Mouse (Mus musculus): ENCODE data around the gene Nudt14.

Nudt14 gene

DNA sequence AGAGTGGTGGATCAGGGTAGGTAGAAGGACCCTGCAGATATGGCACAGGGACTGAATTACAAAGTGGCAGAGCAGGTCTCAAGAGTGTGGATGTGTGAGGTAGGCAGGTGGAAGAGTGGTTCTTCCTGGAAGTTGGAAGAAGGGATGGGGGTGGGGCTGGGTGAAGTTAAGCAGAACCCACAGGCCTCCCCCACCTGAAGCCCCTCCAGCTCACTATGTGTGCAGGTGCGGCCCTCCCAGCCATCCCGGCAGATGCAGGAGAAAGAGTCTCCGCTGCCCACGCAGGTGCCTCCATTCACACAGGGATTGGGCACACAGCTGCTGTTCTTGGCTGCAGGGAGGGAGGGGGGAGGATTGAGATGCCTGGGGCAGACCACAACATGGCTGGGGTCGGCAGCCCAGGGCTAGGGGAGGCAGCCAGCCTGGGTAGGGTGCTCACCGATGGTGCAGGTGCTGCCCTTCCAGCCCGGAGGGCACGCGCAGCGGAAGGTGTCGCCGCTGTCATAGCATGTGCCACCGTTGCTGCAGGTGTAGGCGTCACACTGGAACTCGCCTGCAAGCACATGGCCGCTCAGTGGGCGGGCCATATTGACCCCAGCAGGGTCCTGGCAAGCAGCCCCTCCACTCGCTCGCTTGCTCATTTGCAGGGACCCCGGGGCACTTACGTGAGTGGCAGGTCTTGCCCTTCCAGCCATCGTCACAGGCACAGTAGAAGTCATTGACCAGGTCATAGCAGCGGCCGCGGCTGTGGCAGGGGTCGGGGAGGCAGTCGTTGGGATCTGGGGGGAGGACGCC lies 28.8 kb downstream of the Nudt14 start:
- peak; percentile 37 for DNase-seq

DNA sequence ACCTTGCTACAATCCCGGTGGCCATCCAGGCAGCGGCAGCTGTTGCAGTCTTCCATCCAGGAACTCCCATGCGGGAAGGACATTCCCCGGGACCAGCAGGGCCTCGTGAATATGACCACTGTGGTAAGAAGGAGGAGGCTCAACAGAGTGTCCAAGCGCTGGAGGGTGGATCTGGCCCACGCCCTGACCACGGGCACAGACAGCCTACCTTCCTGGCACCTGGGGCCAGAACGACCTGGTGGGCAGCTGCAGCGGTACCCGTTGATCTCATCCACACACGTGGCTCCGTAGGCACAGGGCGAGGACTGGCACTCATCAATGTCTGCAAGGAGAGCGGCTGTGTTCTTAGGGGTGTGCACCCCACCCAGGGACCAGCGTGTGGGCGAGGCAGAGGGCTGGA lies 30.2 kb downstream of the Nudt14 start:
- DNase-seq: no peak

DNA sequence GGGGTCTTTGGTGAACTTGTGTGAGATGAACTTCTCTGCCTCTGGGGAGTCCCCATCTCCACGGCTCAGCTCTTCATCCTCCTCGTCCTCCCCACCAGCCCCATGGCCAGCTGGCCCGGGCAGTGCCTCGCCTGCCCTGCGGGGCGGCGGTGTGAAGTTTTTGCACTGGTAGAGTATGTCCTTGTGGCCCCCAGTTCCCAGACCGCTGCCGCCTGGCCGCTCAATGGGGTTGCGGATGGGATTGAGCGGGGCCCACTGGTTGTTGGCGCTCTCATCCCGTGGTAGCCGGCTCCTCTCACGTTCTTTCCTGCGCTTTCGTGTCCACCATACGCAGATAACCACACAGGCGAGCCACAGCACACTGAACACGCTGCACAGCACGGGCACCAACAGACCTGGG lies 32.9 kb downstream of the Nudt14 start:
- DNase-seq: no peak

DNA sequence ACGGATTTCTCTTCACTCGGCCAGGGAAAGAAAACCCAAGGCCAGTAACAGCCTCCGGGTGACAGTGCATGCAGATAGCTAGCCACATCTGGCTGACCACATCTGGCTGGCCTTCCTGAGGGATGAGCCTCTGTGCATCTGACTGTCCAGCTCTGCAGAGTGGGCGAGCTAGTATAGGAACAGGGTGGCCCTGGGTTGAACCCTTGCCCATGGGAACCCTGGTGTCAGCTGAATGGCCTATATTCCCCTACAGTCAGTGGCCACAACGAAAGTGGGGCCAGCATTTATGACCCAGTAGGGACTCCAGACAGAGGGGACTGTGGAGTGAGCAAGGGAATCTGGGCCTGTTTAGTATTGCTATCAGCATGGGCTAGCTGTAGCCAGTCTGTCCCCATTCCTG lies 36.9 kb downstream of the Nudt14 start:
- no peak for DNase-seq

DNA sequence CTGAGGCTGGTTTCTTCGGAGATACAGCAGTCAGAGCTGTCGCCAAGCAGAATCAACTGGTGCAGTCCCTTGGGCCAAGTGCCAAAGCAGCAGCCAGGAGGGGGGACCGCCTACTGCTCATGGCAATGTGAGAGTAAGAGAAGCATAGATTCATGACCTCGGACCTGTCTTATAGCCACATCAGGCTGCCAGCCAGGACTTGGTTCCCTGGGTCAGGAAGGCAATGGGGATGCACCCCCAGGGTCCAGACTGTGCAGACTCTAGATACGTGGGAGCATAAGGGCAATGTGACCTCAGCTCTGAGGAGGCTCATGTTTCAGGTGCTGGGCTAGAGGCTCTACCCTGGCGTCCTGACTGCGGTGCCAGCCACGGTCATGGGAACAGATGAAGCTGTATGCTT lies 38.0 kb downstream of the Nudt14 start:
- no peak for DNase-seq

GRCm38 (mm10) chr12:112900641-112901040 lies 41.3 kb downstream of the Nudt14 start:
- no peak for DNase-seq

- no peak for DNase-seq
Measured at GRCm38 (mm10) chr12:112898960-112899359, 43.0 kb downstream of the Nudt14 start.

DNA sequence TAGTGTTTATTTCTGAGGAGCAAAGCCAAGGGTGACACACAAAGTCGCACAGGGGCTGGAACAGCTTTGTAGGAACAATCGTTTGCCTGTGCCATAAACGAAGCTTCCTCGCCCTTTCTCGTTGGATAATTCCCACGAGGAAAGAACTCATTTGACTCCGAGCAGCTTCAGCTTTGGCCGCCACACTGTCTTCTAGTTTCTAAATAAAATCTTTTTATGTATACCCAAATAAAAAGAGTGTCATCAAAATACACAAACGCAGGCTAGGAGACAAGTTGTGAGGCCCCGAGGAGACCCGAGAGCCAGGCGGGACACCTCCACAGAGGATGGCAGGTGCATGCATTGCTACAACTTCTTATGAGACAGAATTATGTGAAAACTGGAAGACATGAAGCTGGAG lies 43.6 kb downstream of the Nudt14 start:
- no peak for DNase-seq

DNA sequence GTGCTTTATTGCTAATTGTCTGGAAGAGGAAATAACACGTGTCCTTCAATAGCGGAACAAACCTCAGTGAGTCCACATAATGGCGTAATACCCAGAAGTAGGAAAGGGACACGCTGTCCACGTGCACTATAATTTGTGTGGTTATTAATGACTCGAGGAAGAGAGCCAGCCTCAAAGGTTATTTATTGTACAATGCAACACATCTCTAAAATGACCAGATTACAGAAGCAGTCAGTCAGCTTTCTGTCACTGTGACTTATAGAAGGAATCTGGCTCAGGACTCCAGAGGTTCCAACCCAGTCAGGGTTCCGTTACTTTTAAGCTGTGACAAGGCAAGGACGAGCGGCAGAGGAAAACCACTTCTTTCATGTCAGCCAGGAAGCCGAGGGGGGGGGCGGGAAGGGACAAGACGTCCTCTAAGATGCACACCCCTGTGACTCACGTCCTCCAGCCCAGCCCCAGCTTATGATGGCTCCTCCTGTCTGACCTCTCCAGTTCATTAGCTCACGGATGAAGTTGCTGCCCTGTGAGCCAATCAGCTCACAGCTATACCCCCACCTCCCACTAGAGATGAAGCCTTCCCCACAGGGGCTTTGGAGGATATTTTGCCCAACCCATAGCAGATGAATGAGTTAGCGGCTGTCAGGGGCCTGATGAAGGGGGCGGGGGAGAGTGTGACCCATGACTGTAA lies 44.3 kb downstream of the Nudt14 start:
- DNase-seq: no peak

GRCm38 (mm10) chr12:112894969-112895368 lies 47.0 kb downstream of the Nudt14 start:
- DNase-seq: peak; percentile 7

DNA sequence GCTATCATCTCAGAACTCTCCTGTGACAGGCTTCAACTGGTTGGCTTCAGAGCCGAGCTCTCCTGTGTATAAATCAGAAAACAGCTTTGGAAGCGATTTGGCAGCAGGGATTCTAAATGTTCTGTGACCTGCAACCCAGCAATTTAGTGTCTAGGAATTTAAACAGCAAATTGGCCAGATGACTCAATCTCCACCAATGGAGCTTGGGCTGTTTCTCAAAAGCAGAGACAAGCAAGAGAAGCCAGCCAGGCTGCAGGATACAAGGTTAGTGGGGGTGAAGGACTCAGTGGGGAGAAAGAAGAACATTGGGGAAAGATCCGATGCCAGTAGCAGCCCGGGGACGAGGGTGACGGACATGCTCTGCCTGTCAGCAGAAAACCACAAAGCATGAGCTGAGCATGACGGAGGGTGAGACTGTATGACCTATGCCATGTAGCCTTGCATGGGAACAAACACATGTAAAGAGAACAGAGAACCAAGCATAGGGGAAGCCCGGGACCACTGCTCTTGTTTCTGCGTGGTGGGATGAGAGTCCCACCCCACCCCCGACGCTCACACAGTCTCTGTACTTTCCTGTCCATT lies 47.5 kb downstream of the Nudt14 start:
- no peak for DNase-seq

DNA sequence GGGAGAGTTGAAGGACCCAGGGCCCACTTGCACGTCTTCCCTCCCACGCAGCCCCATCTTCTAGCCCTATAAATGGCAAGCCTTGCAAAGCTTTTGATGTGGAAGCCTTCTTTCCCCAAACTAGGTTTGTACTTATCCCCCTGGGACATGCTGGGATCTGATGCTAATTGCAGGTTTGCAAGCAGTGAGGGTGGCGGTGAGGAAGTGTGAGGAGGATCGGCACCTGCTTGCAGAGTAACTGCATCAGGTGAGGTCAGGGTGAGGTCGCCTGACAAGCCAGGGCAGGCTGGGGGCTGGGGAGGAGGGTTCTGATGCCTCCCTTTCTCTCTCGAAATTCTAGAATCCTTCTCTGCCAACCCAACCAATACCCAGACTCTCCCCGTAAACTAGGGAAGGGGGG lies 56.5 kb downstream of the Nudt14 start:
- no peak for DNase-seq

Measured in thymus, postnatal 4 days (tissue).